Mouse (Mus musculus) myocyte (in vitro differentiated cells): Measurements from ENCODE around the gene Slit2. TPM values are rescaled to one million over a fixed set of nuclear protein-coding genes. Genes with fewer than 3 reads are reported as not detected.

ENCODE experiments used
- H3K27me3 ChIP-seq: one replicate; pipeline ENCODE4 v1.6.1; 2011; ENCODE audit not compliant: control insufficient read depth, insufficient read depth, insufficient read length
- H3K36me3 ChIP-seq: one replicate; pipeline ENCODE4 v1.6.1; 2011; ENCODE audit not compliant: control insufficient read depth, insufficient read depth
- H3K4me2 ChIP-seq: one replicate; pipeline ENCODE4 v1.6.1; 2011; ENCODE audit warnings: low read depth, control low read depth
- H3K4me3 ChIP-seq: one replicate; pipeline ENCODE4 v1.5.1; 2011; ENCODE audit warnings: mild to moderate bottlenecking, control low read depth, moderate library complexity
- H3K79me2 ChIP-seq: one replicate; pipeline ENCODE4 v1.6.1; 2011; ENCODE audit not compliant: control insufficient read depth, insufficient read depth
- H3ac ChIP-seq: one replicate; pipeline ENCODE4 v1.6.1; 2011; ENCODE audit not compliant: control insufficient read depth, insufficient read length
- CEBPB ChIP-seq: IDR thresholded peaks from 2 replicates; pipeline ENCODE4 v1.6.1; 2011; ENCODE audit warnings: mild to moderate bottlenecking, moderate library complexity; ENCODE audit not compliant: poor library complexity, insufficient read depth, severe bottlenecking
- E2F4 ChIP-seq: IDR thresholded peaks from one replicate; pipeline ENCODE4 v1.6.1; 2011; ENCODE audit warnings: mild to moderate bottlenecking, control low read depth, moderate library complexity; ENCODE audit not compliant: insufficient read depth
- MAX ChIP-seq: IDR thresholded peaks from one replicate; pipeline ENCODE4 v1.6.1; 2011; ENCODE audit warnings: low read depth, mild to moderate bottlenecking, control low read depth
- MYOD1 ChIP-seq, 3 experiments: IDR thresholded peaks; one replicate each; pipeline ENCODE4 v1.6.1; 2011; ENCODE audit warnings: control low read depth in 2 of 3, low read depth in 2 of 3, mild to moderate bottlenecking in 2 of 3, moderate library complexity in 1 of 3; ENCODE audit not compliant: insufficient read length in 2 of 3, control insufficient read depth in 1 of 3
- MYOG ChIP-seq, 3 experiments: IDR thresholded peaks; one replicate each; pipeline ENCODE4 v1.6.1; 2011; ENCODE audit warnings: control low read depth in 2 of 3, low read depth in 2 of 3, mild to moderate bottlenecking in 2 of 3; ENCODE audit not compliant: insufficient read length in 2 of 3, control insufficient read depth in 1 of 3, insufficient read depth in 1 of 3
- POLR2A ChIP-seq: IDR thresholded peaks from one replicate; pipeline ENCODE4 v1.6.1; 2011; ENCODE audit warnings: low read depth, mild to moderate bottlenecking, control low read depth, moderate library complexity; ENCODE audit not compliant: insufficient read length
- POLR2AphosphoS2 ChIP-seq: IDR thresholded peaks from one replicate; pipeline ENCODE4 v1.6.1; 2011; ENCODE audit warnings: low read depth, control low read depth; ENCODE audit not compliant: insufficient read length
- REST ChIP-seq: IDR thresholded peaks from one replicate; pipeline ENCODE4 v1.6.1; 2011; ENCODE audit warnings: mild to moderate bottlenecking, control low read depth, moderate library complexity; ENCODE audit not compliant: insufficient read depth, insufficient read length
- SRF ChIP-seq: IDR thresholded peaks from one replicate; pipeline ENCODE4 v1.6.1; 2011; ENCODE audit warnings: low read depth; ENCODE audit not compliant: control insufficient read depth, insufficient read length
- TCF12 ChIP-seq: IDR thresholded peaks from one replicate; pipeline ENCODE4 v1.6.1; 2011; ENCODE audit warnings: mild to moderate bottlenecking, control low read depth; ENCODE audit not compliant: poor library complexity, insufficient read depth, severe bottlenecking
- TCF3 ChIP-seq: IDR thresholded peaks from one replicate; pipeline ENCODE4 v1.6.1; 2011; ENCODE audit warnings: low read depth, control low read depth; ENCODE audit not compliant: insufficient read length
- USF1 ChIP-seq: IDR thresholded peaks from one replicate; pipeline ENCODE4 v1.6.1; 2011; ENCODE audit warnings: low read depth, mild to moderate bottlenecking, control low read depth, moderate library complexity
- polyA plus RNA-seq: library from polyadenylated mRNA; unstranded; fragments of >200 nt; fragmentation: generic; extraction: Trizol; gene quantifications from one replicate; pipeline ENCODE4 v1.2.1, GENCODE M21; 2012; ENCODE audit warnings: missing spikeins

Gene Slit2
- polyA plus RNA-seq, 1 experiment, result 4.8 TPM

DNA sequence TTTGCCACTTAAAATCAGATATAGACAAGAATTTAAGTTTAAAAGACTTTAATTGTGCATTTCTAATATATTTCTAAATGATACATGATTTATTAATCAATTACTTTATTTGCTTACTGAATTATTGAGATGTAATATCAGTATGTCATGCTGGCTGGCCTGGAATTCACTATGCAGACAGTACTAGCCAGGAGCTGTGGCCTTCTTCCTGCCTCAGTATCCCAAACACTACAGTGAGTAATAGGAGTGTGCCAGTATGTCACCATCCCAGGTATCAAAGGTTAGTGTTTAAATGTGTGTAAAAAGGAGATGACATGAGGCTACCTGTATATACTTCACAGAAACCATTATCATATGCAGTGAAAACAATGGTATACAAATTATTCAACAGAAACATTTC is 23.1 kb downstream of the Slit2 start:
- Histone ChIP-seq H3K79me2 (no peaks in the 10 kb centered on the region), H3ac (no peak overlapping the region), H3K4me2 (no peak overlapping the region), H3K36me3 (no peaks in the 10 kb centered on the region), H3K27me3 (no peaks in the 10 kb centered on the region), H3K4me3 (no peak overlapping the region)
- TF ChIP-seq POLR2AphosphoS2, result no peak
- no peak for TF ChIP-seq USF1
- no peak for TF ChIP-seq POLR2A
- no peak for TF ChIP-seq REST

DNA sequence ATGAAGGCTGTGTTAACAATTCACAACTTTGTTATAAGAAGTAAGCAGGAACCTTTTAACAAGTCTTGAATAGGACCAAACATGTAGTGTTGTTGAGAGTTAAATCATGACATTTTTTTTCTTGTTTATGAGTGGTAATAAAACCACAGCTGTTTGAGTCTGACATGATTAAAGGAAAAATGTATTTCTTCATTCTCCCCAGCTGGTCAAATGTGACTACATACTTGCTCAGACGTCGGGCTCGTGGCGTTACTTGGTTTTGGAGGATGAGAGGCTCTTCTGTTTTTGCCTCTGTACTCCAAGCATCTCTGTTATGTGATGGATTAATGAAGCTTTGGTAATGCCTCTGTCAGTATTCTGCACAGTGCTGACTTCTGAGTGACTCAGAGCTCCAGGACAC is 40.5 kb downstream of the Slit2 start:
- H3K79me2 ChIP-seq, result no peaks in the 10 kb centered on the region
- no peaks in the 10 kb centered on the region for H3K36me3 ChIP-seq
- H3K4me2 ChIP-seq, result peak overlapping the region; percentile 56
- H3K4me3 ChIP-seq, result no peak overlapping the region
- H3ac ChIP-seq, result no peak overlapping the region
- no peaks in the 10 kb centered on the region for H3K27me3 ChIP-seq
- TF ChIP-seq MYOD1 (IDR thresholded peaks at IDR 0.05; ENCODE audit: control insufficient read depth in 1 of 3, insufficient read length in 2 of 3, low read depth in 2 of 3), result peak in 2 of 3 experiments; percentile 12 to 15
- TF ChIP-seq TCF12, result no peak
- no peak for TF ChIP-seq TCF3
- TF ChIP-seq MAX, result no peak
- TF ChIP-seq CEBPB, result peak; percentile 59; the same call in 1 of the 2 replicates

- no peaks in the 10 kb centered on the region for H3K36me3 ChIP-seq
- H3ac ChIP-seq, result no peak overlapping the region
- H3K4me2 ChIP-seq, result no peak overlapping the region
- no peaks in the 10 kb centered on the region for H3K79me2 ChIP-seq
- no peak overlapping the region for H3K4me3 ChIP-seq
- TF ChIP-seq TCF3 (no peak), E2F4 (no peak), MYOD1 (IDR thresholded peaks at IDR 0.05; ENCODE audit: control insufficient read depth in 1 of 3, insufficient read length in 2 of 3, low read depth in 2 of 3) (no peak), CEBPB (no peak), MAX (no peak), POLR2AphosphoS2 (no peak), MYOG (IDR thresholded peaks at IDR 0.05; ENCODE audit: control insufficient read depth in 1 of 3, insufficient read depth in 1 of 3, insufficient read length in 2 of 3, low read depth in 2 of 3) (no peak)
- H3K27me3 ChIP-seq, result no peaks in the 10 kb centered on the region
Measured at GRCm38 (mm10) chr5:48034875-48035274, 51.9 kb downstream of the Slit2 start.

GRCm38 (mm10) chr5:48038033-48038432 is 55.1 kb downstream of the Slit2 start:
- H3K4me2 ChIP-seq, result peak overlapping the region; percentile 45
- H3K79me2 ChIP-seq, result no peaks in the 10 kb centered on the region
- no peaks in the 10 kb centered on the region for H3K36me3 ChIP-seq
- H3ac ChIP-seq, result no peak overlapping the region
- H3K27me3 ChIP-seq, result no peaks in the 10 kb centered on the region
- TF ChIP-seq USF1, result no peak
- no peak for TF ChIP-seq TCF3
- no peak for TF ChIP-seq CEBPB
- no peak for TF ChIP-seq SRF
- no peak for TF ChIP-seq MAX
- TF ChIP-seq TCF12, result no peak
- no peak for TF ChIP-seq REST
- TF ChIP-seq MYOG (IDR thresholded peaks at IDR 0.05; ENCODE audit: control insufficient read depth in 1 of 3, insufficient read depth in 1 of 3, insufficient read length in 2 of 3, low read depth in 2 of 3), result no peak
- TF ChIP-seq E2F4, result no peak
- TF ChIP-seq POLR2A, result no peak
- no peak for TF ChIP-seq POLR2AphosphoS2
- TF ChIP-seq MYOD1 (IDR thresholded peaks at IDR 0.05; ENCODE audit: control insufficient read depth in 1 of 3, insufficient read length in 2 of 3, low read depth in 2 of 3), result no peak
- H3K4me3 ChIP-seq, result no peak overlapping the region

DNA sequence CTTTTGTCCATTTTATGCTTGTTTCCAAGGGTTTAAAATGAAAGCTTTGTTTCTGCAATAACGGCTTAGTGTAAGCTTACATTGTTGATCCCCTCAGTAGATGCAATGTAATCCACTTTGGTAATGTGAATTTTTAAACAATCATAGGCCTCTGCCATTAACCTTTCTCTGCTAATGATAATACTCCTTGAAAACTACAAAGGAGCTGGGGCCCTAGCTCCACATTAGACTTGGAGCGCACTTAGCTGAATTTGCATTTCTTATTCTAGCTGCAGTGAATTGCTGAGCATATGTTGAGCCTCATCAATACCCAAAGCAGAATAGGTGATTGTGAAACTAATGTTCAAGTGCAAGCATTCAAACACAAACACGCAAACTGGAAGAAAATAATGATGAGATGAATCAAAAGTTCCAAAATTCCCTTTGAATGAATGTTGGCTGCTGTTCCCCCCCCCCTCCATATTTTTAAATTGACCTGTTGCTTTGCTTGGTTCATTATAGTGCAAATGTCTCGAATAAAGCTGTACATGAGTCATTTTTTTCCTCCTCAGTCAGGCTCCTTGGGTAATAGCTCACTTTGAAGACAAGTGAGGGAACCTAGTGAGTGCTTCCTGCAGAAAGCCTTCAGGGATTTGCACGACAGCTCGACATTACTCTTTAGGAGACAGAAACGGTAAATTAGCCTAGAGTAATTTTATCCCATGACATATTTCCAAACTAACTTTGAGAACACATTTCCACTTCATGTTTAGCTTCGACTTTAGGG is 66.2 kb downstream of the Slit2 start:
- no peak overlapping the region for H3K4me2 ChIP-seq
- no peak overlapping the region for H3ac ChIP-seq
- H3K4me3 ChIP-seq, result no peak overlapping the region
- no peak for TF ChIP-seq MYOG (IDR thresholded peaks at IDR 0.05; ENCODE audit: control insufficient read depth in 1 of 3, insufficient read depth in 1 of 3, insufficient read length in 2 of 3, low read depth in 2 of 3)
- no peak for TF ChIP-seq SRF
- TF ChIP-seq E2F4, result no peak
- no peak for TF ChIP-seq CEBPB
- no peak for TF ChIP-seq TCF3
- no peak for TF ChIP-seq POLR2AphosphoS2
- no peak for TF ChIP-seq TCF12
- no peak for TF ChIP-seq REST
- no peak for TF ChIP-seq POLR2A
- no peak for TF ChIP-seq USF1
- no peak for TF ChIP-seq MAX
- TF ChIP-seq MYOD1 (IDR thresholded peaks at IDR 0.05; ENCODE audit: control insufficient read depth in 1 of 3, insufficient read length in 2 of 3, low read depth in 2 of 3), result no peak
- no peaks in the 10 kb centered on the region for H3K79me2 ChIP-seq
- H3K27me3 ChIP-seq, result no peaks in the 10 kb centered on the region
- H3K36me3 ChIP-seq, result no peaks in the 10 kb centered on the region
